Mouse (Mus musculus) cerebellum, adult 2 months (tissue): Measurements from ENCODE around the gene Fzd9.

Source experiments
- CTCF ChIP-seq: fragments of 200-500 bp; IDR thresholded peaks from 2 replicates; pipeline ENCODE4 v1.5.1; 2011; ENCODE audit warnings: low read depth, mild to moderate bottlenecking, control low read depth, low read length, moderate library complexity, borderline replicate concordance; ENCODE audit not compliant: insufficient read depth
- POLR2A ChIP-seq: fragments of 200-500 bp; IDR thresholded peaks from 2 replicates; pipeline ENCODE4 v1.6.1; 2011; ENCODE audit warnings: low read length, control low read depth, borderline replicate concordance; ENCODE audit not compliant: insufficient read depth

DNA sequence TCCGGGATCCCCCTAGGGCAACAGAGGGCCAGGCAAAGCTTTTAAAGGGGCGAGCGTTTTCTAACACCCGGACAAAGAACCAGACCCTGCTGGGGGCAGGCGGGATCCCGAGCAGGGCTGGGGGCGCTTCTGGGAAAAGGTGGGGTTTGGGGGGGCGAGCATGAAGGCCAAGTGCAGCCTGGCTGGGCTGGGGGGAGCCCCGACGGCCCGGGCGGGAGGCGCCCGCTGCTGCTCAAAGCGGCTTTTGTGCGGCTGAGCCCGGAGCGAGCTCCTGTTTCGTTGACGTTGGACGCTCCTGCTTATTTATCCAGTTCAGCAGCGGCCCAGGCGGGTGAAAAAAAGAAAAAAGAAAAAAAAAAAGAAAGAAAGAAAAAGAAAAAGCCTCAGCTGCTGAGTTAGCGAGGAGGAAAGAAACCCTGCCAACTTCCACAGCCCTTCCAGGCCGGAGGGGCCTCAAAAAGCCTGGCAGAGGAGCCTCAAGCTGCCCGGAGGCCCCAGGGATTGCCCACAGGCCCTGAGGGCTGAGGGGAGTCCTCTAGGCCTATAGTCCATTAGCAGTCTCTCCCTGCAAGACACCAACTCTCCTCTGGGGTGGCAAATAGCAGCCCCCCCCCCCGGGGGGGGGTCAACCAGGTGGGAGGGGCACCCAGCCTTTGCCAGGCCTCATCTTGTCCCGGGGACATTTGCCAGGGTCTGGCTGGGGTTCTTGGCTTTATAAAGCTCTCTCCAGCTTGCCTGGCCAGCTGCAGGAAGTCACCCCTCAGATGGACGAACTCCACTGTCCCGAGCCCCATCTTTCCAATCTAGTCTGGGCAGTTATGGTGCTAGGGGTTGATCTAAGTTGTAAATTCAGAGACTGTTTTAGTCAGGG is 7.5 kb upstream of the Fzd9 start:
- no peak for TF ChIP-seq CTCF
- no peak for TF ChIP-seq POLR2A
